Mouse (Mus musculus): ENCODE results near the gene Mgll.

- TF ChIP-seq CTCF (conservative IDR thresholded peaks at IDR 0.05; ENCODE audit: insufficient read depth, insufficient read length, low read depth, low read length) (peak; percentile 15; the same call in 1 of the 2 replicates), POLR2A (IDR thresholded peaks at IDR 0.05; ENCODE audit: low read depth, low read length) (no peak)
Measured at GRCm38 (mm10) chr6:88760935-88761635, 36.9 kb downstream of the Mgll start.

Measured in kidney, adult 2 months (tissue).